Mouse (Mus musculus) spleen, adult 18-20 months (tissue): ENCODE data around the gene Fam205a4.
"Not testable (repeated sequence)": the region's sequence is repeated elsewhere in the genome, so short reads cannot be mapped to it uniquely, and the experiment has no call there.

ENCODE experiments used
- DNase-seq, 2 experiments: peaks; one replicate each; pipeline ENCODE4 v3.0.0; 2022; ENCODE audit warnings: mixed read lengths in 2 of 2

Gene Fam205a4

GRCm38 (mm10) chr4:41965758-41966157, at the start of gene Fam205a4:
Gene Fam205a4, plus strand, starts transcription at chr4:41966058.
- DNase-seq = not testable (repeated sequence)

GRCm38 (mm10) chr4:41941272-41941671, 24.6 kb upstream of the Fam205a4 start, which contains the start of gene Gm20878:
Gene Gm20878, plus strand, starts transcription at chr4:41941572.
- not testable (repeated sequence) for DNase-seq
